Mouse (Mus musculus): ENCODE measurements around the gene Nav2. TPM values are rescaled to one million over a fixed set of nuclear protein-coding genes. Genes with fewer than 3 reads are reported as not detected.

The Nav2 gene
- polyA plus RNA-seq, 1 experiment from 2014 or later: 25.6 TPM

DNA sequence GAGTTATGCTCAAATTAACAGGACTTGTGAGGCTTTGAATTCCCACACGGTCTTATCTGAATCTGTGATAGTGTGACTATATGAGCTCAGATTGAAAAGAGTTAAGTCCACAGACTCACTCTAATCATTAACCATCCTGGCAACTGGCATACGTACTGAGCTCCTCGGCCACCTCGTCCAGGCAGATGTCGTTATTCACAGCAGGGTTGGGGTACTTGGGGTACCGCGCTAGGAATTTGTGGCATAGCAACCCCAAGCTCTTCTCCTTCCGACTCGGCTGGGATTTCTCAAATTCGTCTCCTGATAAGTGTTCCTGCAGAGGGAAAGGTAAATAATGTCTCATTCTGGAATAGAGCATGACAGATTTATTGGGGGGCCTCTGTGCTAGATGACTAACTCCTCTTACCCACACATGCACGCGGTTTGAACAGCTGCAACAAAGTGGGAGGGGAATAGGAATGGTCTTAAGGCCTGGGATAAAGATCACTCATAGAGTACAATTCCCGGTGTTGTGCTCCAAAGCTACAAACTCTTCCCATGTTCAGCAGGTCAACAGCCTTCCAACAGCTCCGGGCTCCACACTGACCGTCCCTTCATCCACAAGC, 30.6 kb upstream of the Nav2 start:
- no peak overlapping the region for H3K4me3 ChIP-seq
- H3K36me3 ChIP-seq: peaks cover 60% of the 10 kb centered on the region
- H3K27ac ChIP-seq: no peak overlapping the region
- H3K4me1 ChIP-seq (replicated peaks): peaks cover 32% of the 10 kb centered on the region
- 95% methylated on average over 15 of the region's 15 CpGs for whole genome bisulfite sequencing
- DNase-seq (ENCODE audit: low spot score): no peak
- no peaks in the 10 kb centered on the region for H3K9me3 ChIP-seq
- peaks cover 12% of the 10 kb centered on the region for H3K27me3 ChIP-seq (ENCODE audit: insufficient read depth, poor library complexity, severe bottlenecking)

DNA sequence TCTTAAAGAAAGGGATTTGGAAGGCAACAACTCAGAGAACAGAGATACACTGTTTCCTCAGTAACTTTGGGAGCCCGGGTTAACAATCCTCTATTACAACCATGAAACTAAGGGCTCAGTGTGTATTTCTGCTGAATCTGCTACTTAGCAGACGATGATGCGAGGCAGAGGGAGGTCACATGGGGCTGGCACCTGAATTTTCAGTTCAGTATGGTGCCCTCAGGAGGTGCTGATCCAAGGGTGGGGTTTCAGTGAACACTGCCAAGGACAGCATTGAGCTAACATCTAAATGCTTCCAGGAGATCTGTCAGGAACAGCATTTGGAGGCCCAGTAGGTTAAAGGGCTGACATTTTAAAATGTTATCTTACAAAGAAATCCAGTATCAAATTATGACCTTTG, 28.9 kb upstream of the Nav2 start:
- H3K36me3 ChIP-seq: peaks cover 43% of the 10 kb centered on the region
- WGBS: 60% methylated on average over 3 of the region's 3 CpGs
- H3K4me1 ChIP-seq (replicated peaks): peaks cover 32% of the 10 kb centered on the region
- H3K27ac ChIP-seq: no peak overlapping the region
- H3K4me3 ChIP-seq: peak overlapping the region; percentile 94
- H3K9me3 ChIP-seq: no peaks in the 10 kb centered on the region
- DNase-seq (ENCODE audit: low spot score): no peak
- H3K27me3 ChIP-seq (ENCODE audit: insufficient read depth, poor library complexity, severe bottlenecking): peaks cover 28% of the 10 kb centered on the region

DNA sequence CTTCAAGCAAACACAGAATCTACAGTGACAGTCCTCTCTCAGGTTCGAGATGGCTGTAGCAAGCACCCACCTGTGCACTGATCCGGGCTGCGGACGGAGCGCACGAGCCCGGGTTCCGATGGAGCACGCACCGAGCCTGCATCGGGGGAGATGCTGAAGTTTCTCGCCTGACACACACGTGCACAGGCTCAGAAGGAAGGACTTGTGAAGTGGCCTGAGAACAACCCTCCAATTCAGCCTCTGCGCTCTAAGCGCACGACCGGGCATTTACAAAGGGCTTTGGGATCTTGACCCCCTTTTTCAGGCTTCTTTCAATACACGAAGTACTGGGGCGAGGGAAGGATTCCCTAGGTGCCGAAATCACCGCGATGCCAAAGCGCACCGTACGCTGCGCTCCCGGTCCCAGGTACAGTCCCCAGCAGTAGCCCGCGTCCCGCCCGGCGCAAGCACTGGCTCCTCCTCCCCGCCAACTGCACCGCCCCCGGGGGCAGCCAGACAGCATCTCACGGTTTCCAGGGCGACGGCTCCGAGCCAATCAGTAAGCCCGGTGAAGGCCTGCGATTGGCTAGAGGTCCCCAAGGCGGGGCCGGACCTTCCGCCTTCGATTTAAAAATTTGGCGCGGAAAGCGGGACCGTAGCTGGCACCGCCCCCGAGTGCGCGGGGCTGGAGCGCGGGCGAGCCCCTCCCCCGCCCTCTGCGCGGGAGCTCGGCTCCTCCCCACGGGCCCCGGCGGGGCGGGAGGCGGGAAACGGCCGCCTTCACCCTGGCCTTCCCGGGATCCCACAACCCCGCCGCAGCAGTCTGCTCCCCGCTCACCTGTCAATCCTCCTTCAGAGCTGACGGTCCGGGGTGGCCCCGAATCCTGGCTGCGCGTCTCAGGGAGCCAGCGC, 27.7 kb upstream of the Nav2 start:
- H3K9me3 ChIP-seq: no peaks in the 10 kb centered on the region
- WGBS: under 1% methylated on average over 77 of the region's 77 CpGs

GRCm38 (mm10) chr7:48881486-48881885, 27.0 kb upstream of the Nav2 start, which contains the start of gene E2f8:
Gene E2f8 (minus strand): TSS chr7:48881596.
- Histone ChIP-seq H3K4me3 (peak within 1 kb of the TSS; percentile 94), H3K27me3 (ENCODE audit: insufficient read depth, poor library complexity, severe bottlenecking) (peaks cover 45% of the 10 kb centered on the region), H3K9me3 (no peaks in the 10 kb centered on the region), H3K36me3 (peaks cover 24% of the 10 kb centered on the region), H3K27ac (peak within 1 kb of the TSS; percentile 99), H3K4me1 (replicated peaks) (peaks cover 32% of the 10 kb centered on the region)
- peak; percentile 80 for DNase-seq (ENCODE audit: low spot score)
- under 1% methylated on average over 41 of the region's 41 CpGs for WGBS

More for the DNA sequence above, 27.7 kb upstream of the Nav2 start:
- Histone ChIP-seq H3K4me3 (peak overlapping the region; percentile 94), H3K27me3 (ENCODE audit: insufficient read depth, poor library complexity, severe bottlenecking) (peaks cover 41% of the 10 kb centered on the region), H3K36me3 (peaks cover 30% of the 10 kb centered on the region), H3K27ac (peak overlapping the region; percentile 99), H3K4me1 (replicated peaks) (peaks cover 32% of the 10 kb centered on the region)
- DNase-seq (ENCODE audit: low spot score): peak; percentile 99

DNA sequence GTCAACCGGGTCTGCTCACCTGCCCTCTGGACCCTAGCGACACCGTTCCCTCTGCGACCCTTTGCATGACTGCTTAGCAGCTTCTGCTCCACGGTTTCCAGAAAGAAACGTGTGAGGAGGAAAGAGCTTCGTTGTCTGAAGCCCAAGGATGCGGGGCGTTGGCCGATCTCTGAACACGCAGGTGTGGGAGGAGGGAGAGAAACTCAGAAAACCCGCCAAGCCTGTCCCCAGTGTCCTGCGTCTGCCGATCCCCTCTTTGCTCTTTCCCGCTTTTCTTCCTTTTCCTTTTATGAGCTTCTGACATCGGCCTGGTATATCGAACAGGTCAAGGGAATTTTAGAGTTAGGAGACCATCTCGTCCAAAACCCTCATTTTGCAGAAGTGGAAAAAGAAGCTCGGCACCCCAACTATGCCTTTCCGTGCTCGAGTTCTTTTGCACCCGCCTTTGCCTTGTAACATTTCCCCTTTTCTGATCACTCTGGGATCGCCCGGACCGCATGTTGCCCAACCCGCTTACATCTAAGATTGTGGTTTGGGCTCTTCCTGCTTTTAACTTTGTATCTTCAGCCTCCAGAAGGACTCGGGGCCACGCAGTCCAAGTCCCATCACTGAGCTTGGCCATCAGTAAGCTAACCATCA, 26.4 kb upstream of the Nav2 start:
- Histone ChIP-seq H3K36me3 (peaks cover 18% of the 10 kb centered on the region), H3K9me3 (no peaks in the 10 kb centered on the region), H3K4me3 (peak overlapping the region; percentile 94), H3K27ac (peak overlapping the region; percentile 99), H3K27me3 (ENCODE audit: insufficient read depth, poor library complexity, severe bottlenecking) (peaks cover 51% of the 10 kb centered on the region), H3K4me1 (replicated peaks) (peaks cover 32% of the 10 kb centered on the region)
- WGBS: 3% methylated on average over 28 of the region's 28 CpGs
- DNase-seq (ENCODE audit: low spot score): peak; percentile 38

DNA sequence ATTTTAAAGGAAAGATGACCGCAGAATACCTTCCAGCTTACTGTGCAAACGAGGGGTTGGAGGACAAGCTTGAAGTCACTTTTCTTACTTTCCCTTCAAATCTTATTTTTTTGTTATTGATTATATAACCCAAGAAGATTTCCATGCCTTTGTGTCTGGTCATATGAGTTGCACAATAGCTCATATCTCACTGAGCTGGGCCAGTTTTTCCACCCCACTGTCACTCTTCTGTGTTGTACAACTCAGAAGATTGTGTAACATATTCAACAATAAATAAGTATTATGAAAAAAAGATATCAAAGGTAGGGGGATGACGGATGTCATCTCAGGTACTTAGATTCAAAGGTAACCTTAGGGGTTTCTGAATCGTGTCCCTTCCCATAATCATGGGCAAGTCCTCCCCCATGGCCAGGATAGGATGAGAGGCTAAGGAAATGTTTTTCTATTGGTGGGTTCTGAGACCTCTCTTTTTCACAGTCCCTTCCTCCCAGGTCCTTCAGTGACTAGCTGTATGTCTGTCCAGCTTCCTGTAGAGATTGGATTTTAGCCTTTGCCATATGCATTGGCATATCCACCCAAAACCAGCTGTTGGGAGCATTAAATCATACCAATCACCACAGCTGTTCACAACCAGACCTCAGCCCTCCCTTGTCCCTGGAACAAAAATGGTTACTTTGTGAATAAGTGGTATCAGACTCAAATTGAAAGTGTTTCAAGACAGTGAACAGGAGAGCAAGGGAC, 24.8 kb upstream of the Nav2 start:
- H3K9me3 ChIP-seq: no peaks in the 10 kb centered on the region
- no peak overlapping the region for H3K4me3 ChIP-seq
- peaks cover 42% of the 10 kb centered on the region for H3K4me1 ChIP-seq (replicated peaks)
- 0 out of 2 replicates have a peak, but pooled peaks cover 1% of the 10 kb centered on the region for H3K36me3 ChIP-seq
- no peak overlapping the region for H3K27ac ChIP-seq
- 85% methylated on average over 4 of the region's 4 CpGs for WGBS
- no peak for DNase-seq (ENCODE audit: low spot score)
- H3K27me3 ChIP-seq (ENCODE audit: insufficient read depth, poor library complexity, severe bottlenecking): peaks cover 67% of the 10 kb centered on the region

DNA sequence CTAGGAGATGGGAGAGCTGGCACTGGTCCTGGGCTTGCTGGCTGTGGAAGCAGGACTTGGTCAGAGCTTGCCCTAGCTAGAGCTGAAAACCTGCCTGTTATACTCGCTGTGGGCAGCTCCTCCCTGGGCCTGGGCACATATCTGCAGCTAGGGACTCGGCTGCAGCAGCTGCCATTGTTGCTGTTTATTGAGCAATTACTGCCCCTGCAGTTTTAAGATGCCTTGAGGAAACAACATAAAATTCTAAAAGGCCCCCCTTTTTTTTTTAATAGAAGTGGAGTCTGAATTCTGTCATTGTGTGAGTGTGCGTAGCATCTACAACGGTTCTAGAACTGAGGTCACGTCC, 24.3 kb upstream of the Nav2 start:
- WGBS: 74% methylated on average over 5 of the region's 5 CpGs

GRCm38 (mm10) chr7:48887973-48888372, 20.5 kb upstream of the Nav2 start:
- no peak overlapping the region for H3K4me3 ChIP-seq
- no peak for DNase-seq (ENCODE audit: low spot score)
- H3K4me1 ChIP-seq (replicated peaks): peaks cover 34% of the 10 kb centered on the region
- peaks cover 74% of the 10 kb centered on the region for H3K27me3 ChIP-seq (ENCODE audit: insufficient read depth, poor library complexity, severe bottlenecking)
- WGBS: 44% methylated on average over 8 of the region's 8 CpGs
- H3K27ac ChIP-seq: no peak overlapping the region
- no peaks in the 10 kb centered on the region for H3K36me3 ChIP-seq
- no peaks in the 10 kb centered on the region for H3K9me3 ChIP-seq

More for the DNA sequence above, 24.3 kb upstream of the Nav2 start:
- Histone ChIP-seq H3K4me3 (no peak overlapping the region), H3K27ac (no peak overlapping the region), H3K27me3 (ENCODE audit: insufficient read depth, poor library complexity, severe bottlenecking) (peaks cover 71% of the 10 kb centered on the region), H3K4me1 (replicated peaks) (peaks cover 41% of the 10 kb centered on the region), H3K36me3 (no peaks in the 10 kb centered on the region), H3K9me3 (no peaks in the 10 kb centered on the region)
- no peak for DNase-seq (ENCODE audit: low spot score)

DNA sequence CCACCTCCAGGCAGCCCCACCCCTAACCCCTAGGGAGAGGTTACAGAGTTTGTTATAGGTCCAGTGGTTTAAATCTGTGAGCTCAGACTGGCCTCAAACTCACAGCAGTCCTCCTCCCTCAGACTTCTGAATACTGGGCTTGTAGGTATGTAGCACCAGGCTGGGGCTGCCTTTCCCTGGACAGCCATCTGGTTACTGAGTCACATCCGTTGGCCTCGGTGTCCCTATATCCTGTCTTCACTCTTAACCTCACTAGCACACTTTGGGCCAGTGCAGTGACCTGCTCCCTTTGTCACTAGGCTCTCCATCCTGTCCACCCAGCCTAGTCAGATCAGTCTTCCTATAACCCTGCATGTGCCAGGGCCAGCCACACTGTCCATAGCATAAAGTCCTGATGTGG, 19.8 kb upstream of the Nav2 start:
- no peaks in the 10 kb centered on the region for H3K36me3 ChIP-seq
- H3K27me3 ChIP-seq (ENCODE audit: insufficient read depth, poor library complexity, severe bottlenecking): peaks cover 68% of the 10 kb centered on the region
- no peaks in the 10 kb centered on the region for H3K9me3 ChIP-seq
- no peak for DNase-seq (ENCODE audit: low spot score)
- H3K4me3 ChIP-seq: no peak overlapping the region
- peaks cover 42% of the 10 kb centered on the region for H3K4me1 ChIP-seq (replicated peaks)
- 72% methylated on average over 2 of the region's 2 CpGs for WGBS
- H3K27ac ChIP-seq: peak overlapping the region; percentile 50; the same call in 1 of the 2 replicates

GRCm38 (mm10) chr7:48891029-48891428, 17.5 kb upstream of the Nav2 start:
- H3K4me1 ChIP-seq (replicated peaks): peaks cover 49% of the 10 kb centered on the region
- no peak for DNase-seq (ENCODE audit: low spot score)
- H3K27ac ChIP-seq: peak overlapping the region; percentile 57; the same call in 1 of the 2 replicates
- no peaks in the 10 kb centered on the region for H3K36me3 ChIP-seq
- WGBS: 37% methylated on average over 5 of the region's 5 CpGs
- no peak overlapping the region for H3K4me3 ChIP-seq
- peaks cover 58% of the 10 kb centered on the region for H3K27me3 ChIP-seq (ENCODE audit: insufficient read depth, poor library complexity, severe bottlenecking)
- no peaks in the 10 kb centered on the region for H3K9me3 ChIP-seq

GRCm38 (mm10) chr7:48893093-48893492, 15.4 kb upstream of the Nav2 start:
- Histone ChIP-seq H3K4me3 (no peak overlapping the region), H3K4me1 (replicated peaks) (peaks cover 64% of the 10 kb centered on the region), H3K27me3 (ENCODE audit: insufficient read depth, poor library complexity, severe bottlenecking) (peaks cover 52% of the 10 kb centered on the region), H3K9me3 (no peaks in the 10 kb centered on the region), H3K27ac (no peak overlapping the region), H3K36me3 (no peaks in the 10 kb centered on the region)
- DNase-seq (ENCODE audit: low spot score): no peak
- 73% methylated on average over 7 of the region's 7 CpGs for WGBS

GRCm38 (mm10) chr7:48894152-48894551, 14.4 kb upstream of the Nav2 start:
- H3K27me3 ChIP-seq (ENCODE audit: insufficient read depth, poor library complexity, severe bottlenecking): peaks cover 51% of the 10 kb centered on the region
- no peaks in the 10 kb centered on the region for H3K36me3 ChIP-seq
- H3K27ac ChIP-seq: no peak overlapping the region
- no peaks in the 10 kb centered on the region for H3K9me3 ChIP-seq
- H3K4me3 ChIP-seq: no peak overlapping the region
- peak; percentile 77 for DNase-seq (ENCODE audit: low spot score)
- WGBS: 2% methylated on average over 6 of the region's 6 CpGs
- peaks cover 65% of the 10 kb centered on the region for H3K4me1 ChIP-seq (replicated peaks)

All from hindbrain, embryonic 10.5 days (tissue).